Mouse (Mus musculus) 3T3-L1 (cell line): ENCODE measurements around the gene Ncln.

Experiments
- DNase-seq: peaks from one replicate; pipeline ENCODE4 v3.0.0-alpha.2; 2015; ENCODE audit warnings: low read depth, low spot score

Gene Ncln

GRCm38 (mm10) chr10:81462415-81462804 lies 33.8 kb downstream of the Ncln start:
- no peak for DNase-seq

DNA sequence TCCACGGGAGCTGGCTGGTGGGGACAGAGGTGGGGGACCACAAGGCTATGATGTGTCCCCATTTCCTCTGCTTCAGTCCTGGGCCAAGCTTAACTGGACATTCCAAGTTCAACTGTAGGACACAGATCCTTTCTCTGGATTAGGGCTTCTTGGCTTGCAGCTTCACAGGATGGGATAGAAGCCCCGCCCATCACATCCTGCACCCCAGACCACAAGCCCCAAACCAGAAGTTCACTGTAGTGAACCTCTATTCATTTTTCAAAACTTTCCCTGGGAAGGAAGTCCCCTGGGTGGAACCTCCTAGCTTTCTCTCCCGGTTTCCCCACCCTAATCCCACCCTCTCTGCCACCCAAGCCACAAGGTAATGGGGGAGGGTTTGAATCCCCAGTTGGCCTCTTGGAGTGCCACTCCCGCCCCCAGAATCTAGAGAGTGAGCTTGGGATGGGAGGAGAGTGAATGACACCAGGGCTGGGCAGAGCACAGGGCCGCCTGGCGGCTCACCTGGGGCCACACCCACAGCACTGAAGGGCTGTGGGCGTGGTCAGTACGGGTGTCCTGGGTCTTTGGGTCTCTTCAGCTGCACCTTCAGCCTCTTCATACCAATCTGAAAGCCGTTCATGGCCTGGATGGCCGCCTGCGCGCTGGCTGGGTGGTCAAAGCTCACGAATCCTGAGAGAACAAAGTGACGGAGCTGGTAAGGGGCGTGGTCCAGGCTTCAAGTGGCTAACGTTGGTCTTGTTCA lies 34.3 kb downstream of the Ncln start:
- no peak for DNase-seq

DNA sequence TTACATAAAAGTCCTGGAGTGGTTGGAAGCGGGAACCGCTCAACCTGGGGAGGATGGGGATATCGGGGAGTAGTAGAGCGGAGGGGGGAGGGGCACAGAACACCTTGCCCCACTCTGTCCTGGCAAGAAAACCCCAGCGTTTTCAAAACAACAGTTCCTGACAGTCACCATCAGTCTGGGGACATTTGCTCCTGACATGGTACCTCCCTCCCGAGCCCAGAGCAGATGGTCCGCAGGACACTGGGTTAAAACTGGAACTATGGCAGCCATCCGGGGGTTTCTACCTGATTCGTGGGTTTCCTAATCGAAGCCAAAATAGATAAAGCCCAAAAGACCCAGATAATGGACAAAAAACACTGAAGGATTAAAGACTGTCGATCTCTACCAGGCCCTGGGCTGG lies 35.2 kb downstream of the Ncln start:
- DNase-seq = no peak

DNA sequence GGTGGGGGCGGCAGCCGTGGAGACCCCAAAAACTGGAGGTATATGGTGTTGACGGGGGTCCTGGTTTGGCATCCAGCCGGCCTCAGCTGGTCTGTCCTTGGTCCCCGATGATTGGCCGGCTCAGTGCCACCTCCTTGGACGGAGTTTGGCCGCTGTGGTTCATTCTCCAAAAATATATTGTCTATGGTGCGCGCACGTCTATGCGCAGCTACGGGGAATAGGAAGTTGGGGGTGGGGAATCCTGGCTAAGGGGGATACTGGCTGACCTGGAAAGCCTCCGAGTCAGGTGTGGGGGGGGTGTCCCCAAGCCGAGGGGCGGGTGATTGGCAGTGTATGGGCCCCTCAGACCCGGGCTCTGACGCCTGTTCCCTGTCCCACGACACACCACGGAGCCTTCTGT lies 35.7 kb downstream of the Ncln start:
- DNase-seq = no peak

- DNase-seq = no peak
Measured at GRCm38 (mm10) chr10:81459399-81459798, 36.8 kb downstream of the Ncln start.

DNA sequence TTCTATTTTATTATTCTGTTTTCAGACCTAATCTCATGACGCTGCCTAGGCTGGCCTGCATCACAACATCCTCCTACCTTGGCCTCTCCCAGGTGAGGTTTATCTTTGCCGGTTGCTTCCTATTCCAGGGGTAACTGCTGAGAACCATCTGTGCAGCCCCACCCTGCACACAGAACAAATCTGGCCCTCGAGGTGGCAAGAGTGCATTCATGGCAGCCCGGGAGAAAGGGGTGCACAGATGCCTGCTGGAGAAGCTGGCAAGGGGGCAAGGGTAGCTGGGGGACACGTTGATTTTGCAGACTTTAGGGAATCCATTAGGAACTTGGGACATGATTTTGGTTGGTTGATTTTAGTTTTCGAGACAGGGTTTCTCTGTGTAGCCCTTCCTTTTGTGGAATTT lies 37.9 kb downstream of the Ncln start:
- DNase-seq = no peak

DNA sequence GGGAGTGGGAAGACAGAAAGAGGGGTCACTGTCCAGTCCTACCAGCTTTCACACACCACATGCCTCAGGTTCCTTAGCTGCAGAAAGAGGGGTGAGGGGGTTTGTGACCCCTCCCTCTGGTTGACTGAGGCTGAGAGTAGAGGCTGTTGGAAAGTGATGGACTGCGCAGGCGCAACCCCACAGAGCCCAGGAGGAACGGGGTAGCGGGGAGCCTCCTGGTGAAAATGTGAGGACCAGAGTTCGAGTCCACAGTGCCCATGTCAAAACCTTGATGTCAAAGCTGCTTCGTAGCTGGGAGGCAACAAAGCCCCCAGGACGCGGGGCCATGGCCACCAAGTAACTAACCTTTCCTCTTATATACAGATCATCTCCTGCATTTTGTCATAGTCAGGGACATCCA lies 38.6 kb downstream of the Ncln start:
- DNase-seq = no peak

DNA sequence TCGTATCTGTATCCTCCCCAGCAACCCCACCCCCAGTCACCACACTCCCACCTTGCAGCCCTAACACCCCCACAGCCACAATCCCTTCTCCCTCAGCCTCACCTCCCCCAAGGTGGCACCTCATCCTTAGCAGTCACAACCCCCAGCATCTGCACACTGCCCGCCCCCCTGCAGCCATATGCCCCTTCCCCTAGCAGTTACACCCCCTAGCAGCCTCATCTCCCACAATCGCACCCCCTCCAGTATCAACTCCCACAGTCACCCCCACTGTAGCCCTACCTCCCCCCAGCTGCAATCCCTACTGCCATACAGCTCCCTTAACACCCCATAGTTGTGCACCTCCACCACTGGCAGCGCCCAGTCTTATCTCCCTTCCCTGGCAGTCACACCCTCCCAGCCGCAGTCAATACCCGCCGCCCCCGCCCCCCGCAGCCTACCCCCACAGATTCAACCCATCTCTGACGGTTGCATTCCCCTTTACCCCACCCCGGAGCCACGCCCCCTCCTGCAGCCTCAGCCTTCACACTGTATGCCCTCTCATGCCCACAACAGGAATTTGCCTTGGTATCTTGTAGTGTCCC lies 39.1 kb downstream of the Ncln start:
- DNase-seq = no peak

DNA sequence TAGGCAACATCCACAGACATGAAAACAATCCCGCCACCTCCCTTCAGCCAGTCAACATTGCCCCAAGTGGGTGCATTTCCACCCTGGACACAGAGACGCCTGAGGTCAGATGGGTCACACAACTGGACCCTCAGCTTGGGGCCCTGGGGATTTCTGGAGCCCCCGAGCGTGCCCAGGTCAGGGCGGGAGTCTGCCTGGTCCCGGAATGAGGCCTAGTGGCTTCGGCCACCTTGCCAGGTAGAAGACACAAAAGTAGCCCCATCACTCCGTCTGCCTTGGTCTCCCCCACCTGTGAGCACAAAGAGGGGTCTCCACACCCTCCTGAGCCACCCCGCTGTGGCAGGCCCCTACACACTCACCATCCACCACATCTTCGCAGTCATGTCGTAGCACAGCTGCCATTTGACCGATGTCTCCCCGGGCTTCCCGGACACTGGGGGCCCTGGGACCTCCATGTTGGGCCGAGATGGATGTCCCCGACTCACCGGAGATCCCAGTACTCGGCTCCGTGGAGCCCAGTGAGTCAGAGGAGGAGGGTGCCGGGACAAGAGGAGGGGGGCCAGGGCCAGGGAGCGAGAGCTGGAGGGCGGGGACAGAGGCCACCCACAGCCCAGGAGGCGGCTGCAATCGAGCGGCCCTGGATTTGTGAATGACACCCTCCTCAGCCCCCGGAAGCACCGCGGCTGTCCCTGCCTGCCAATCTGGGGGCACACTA lies 40.9 kb downstream of the Ncln start, which contains the start of gene Nfic:
TSS of gene Nfic (minus strand) at position 455 of the 715 bp plus-strand sequence.
- no peak for DNase-seq

GRCm38 (mm10) chr10:81454106-81454505 lies 42.1 kb downstream of the Ncln start:
- DNase-seq = no peak

DNA sequence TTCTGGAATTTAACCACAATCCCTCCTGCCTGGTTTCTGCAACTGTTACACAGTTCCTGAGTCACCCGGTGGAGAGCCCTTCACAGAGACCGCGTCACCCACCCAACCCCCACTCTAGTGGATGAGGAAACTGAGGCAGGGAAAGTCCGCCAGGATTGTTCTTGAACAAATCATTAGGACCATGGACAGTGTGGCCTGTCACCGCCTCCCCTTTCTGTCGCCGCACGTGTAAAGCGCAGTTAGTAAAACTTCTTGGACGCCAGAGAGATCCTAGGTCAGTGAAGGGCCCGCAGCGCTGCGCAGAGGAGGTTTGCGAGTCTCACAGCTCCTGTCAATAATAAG lies 43.3 kb downstream of the Ncln start:
- DNase-seq = no peak

GRCm38 (mm10) chr10:81452237-81452946 lies 43.8 kb downstream of the Ncln start:
- DNase-seq = peak; percentile 43

DNA sequence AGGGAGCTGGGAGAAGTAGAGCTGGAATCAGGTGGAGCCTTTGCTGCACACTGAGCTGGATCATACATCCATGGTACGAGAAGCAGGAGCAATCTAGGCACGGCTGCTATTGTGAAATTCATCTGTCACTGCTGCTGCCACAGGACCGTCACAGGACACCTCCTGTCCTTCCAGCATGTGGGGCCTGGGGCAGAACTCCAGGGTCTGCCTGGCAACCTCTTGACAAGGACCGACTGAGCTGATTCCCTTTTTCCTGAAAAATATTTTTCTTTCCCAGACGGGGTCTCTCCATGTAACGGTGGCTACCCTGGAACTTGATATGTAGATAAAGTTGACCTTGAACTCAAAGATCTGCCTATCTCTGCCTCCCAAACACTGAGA lies 44.8 kb downstream of the Ncln start:
- no peak for DNase-seq

DNA sequence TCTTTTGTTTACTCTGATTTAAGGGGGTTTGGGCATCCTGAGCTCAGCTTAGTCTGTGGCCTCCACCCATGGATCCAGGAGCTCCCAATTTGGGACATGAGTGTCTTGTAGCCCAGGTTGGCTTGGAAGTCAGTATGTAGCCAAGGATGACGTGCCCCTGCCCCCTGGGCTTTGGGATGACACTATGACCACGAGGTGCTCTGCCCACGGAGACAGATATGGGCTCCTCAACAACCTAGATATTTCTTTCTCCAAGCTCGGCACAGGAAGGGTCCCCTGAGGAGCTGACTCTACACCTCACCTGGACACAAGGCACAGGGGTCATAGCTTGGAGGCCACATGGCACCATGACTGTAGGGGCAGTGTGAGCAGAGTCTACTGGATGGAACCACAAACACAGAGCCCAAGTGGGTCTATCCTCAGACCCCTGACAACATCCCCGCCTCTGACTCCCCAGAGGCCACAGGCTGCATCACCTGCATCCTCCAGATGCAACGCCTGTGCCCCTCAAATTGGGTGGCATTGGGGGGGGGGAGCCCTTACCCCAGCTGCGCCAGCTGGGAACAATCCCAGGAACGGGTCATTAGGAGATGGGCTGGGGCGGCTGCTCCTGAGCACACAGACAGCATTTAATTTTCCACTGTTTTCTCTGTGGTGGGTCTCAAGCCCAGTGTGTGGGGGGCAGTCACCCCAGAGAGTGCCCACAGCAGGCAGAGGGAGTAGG lies 45.4 kb downstream of the Ncln start:
- DNase-seq = no peak

GRCm38 (mm10) chr10:81450140-81450539 lies 46.1 kb downstream of the Ncln start:
- DNase-seq = peak; percentile 89

GRCm38 (mm10) chr10:81445516-81445915 lies 50.7 kb downstream of the Ncln start:
- peak; percentile 32 for DNase-seq

DNA sequence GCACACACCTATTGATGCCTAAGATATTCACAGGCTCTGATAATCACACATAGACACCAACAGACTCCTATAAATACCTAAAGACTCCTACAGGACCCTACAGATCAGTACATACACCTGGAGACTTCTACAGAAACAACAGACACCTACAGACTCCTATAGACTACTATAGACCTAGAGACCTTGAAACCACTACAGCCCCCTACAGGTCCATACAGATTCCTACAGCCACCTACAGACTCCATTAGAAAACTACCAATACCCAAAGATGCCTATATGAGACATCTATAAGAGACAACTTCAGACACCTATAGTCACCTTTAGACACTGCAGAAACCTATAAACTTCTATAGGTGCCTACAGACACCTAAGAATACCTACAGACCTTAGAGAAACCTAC lies 55.2 kb downstream of the Ncln start:
- DNase-seq = peak; percentile 40
